Mouse (Mus musculus): ENCODE results near the gene Zfp821. TPM values are rescaled to one million over a fixed set of nuclear protein-coding genes. Genes with fewer than 3 reads are reported as not detected.

Zfp821 gene
- polyA plus RNA-seq, 1 experiment from 2014 or later, result 22.4 TPM

DNA sequence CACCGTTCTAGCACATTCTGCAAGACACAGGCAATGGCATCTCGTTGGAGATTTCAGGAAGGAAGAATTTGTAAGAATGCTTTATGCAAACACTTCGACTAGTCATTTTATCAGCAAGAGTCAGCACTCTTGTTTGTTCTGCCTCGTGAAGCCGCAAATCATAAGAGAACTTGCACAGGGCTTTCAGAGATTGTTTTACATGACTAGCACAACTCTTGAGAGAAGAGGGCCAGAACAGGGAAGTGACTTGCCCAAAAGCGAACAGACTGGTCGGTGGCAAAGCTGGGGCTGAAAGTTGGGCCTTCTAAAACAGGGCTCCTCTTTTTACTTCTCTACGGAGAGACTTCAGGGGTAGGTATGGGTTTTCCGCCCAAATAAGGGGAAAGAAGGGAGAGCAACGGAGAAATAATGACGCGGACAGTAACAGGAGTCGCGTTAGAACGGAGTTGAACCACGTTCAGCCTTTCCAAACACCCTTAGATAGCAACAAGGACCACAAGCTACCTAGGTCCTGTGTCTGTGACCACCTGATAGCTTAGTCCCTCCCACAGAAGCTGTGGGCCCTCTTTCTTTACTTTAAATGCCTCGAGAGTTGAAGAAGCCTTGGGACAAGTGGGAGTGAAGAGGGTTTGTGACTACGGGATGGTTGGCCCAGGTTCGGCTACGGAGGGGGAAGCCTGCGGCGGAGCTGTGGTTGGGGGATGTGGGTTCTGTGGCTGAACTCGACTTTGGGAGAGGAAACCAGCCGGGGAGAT lies 604 bp upstream of the Zfp821 start:
- peak overlapping the region; percentile 62 for H3K27ac ChIP-seq (replicated peaks; ENCODE audit: low read depth, low read length)
- ATAC-seq (ENCODE audit: low read depth), result no peak; the same call in 1 of the 2 replicates
- H3K4me2 ChIP-seq (ENCODE audit: low read depth, low read length), result peak overlapping the region; percentile 85
- H3K36me3 ChIP-seq (ENCODE audit: control insufficient read depth, insufficient read depth, low read length), result peaks cover 22% of the 10 kb centered on the region
- H3K4me3 ChIP-seq (ENCODE audit: low read depth, low read length), result peak overlapping the region; percentile 95
- peaks cover 11% of the 10 kb centered on the region for H3K4me1 ChIP-seq (ENCODE audit: control insufficient read depth, insufficient read depth, low read length)
- DNase-seq (ENCODE audit: low spot score), result no peak
- H3K9ac ChIP-seq (ENCODE audit: low read depth, low read length), result peak overlapping the region; percentile 99
- H3K27me3 ChIP-seq (replicated peaks; ENCODE audit: control insufficient read depth, insufficient read depth, low read length), result no peaks in the 10 kb centered on the region
- H3K9me3 ChIP-seq (ENCODE audit: control insufficient read depth, low read length), result no peaks in the 10 kb centered on the region
- WGBS, result 10% methylated on average over 24 of the region's 24 CpGs

DNA sequence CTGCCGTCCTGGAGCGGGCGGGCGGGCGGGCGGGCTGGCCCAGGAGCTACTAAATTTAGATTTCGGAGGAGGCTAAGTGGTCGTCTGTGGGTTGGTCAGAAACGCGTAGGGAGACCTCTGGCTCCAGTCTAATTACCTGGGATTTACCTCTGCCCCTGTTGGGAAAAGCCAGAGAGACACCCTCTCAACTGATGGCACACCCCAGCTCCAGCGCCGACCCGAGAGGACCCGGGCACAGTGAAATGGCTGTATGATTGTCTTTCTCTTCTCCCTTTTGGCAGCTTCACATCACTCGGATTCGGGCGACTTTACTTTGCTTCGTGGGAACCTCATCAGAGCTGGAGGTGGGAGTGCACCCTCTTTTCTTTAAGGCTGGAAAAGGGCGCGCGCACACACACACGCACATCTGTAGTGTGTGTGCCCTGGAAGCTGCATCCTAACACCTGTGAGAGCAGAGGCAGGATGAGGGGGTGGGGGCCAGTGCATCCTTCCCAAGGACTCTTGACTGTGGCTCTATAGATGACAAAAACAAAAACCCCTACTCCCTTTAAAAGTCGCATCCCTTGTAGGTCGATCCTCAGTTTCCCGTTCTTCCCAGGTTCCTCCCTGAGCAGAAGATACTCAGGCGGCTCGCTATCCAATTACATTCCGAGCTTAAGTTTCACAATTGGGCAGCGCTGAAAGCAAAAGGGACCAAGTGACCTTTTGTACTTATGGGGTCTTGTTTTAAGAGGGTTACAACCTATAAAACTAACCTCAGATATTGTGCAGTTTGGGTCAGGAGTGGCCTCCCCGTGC lies 929 bp downstream of the Zfp821 start:
- H3K9ac ChIP-seq (ENCODE audit: low read depth, low read length), result peak overlapping the region; percentile 99
- peak overlapping the region; percentile 85 for H3K4me2 ChIP-seq (ENCODE audit: low read depth, low read length)
- WGBS, result under 1% methylated on average over 24 of the region's 30 CpGs
- ATAC-seq (ENCODE audit: low read depth), result peak; percentile 36
- H3K4me1 ChIP-seq (ENCODE audit: control insufficient read depth, insufficient read depth, low read length), result peaks cover 11% of the 10 kb centered on the region
- H3K27ac ChIP-seq (replicated peaks; ENCODE audit: low read depth, low read length), result peak overlapping the region; percentile 97
- H3K4me3 ChIP-seq (ENCODE audit: low read depth, low read length), result peak overlapping the region; percentile 95
- no peaks in the 10 kb centered on the region for H3K9me3 ChIP-seq (ENCODE audit: control insufficient read depth, low read length)
- peaks cover 37% of the 10 kb centered on the region for H3K36me3 ChIP-seq (ENCODE audit: control insufficient read depth, insufficient read depth, low read length)
- H3K27me3 ChIP-seq (replicated peaks; ENCODE audit: control insufficient read depth, insufficient read depth, low read length), result no peaks in the 10 kb centered on the region
- no peak for DNase-seq (ENCODE audit: low spot score)

DNA sequence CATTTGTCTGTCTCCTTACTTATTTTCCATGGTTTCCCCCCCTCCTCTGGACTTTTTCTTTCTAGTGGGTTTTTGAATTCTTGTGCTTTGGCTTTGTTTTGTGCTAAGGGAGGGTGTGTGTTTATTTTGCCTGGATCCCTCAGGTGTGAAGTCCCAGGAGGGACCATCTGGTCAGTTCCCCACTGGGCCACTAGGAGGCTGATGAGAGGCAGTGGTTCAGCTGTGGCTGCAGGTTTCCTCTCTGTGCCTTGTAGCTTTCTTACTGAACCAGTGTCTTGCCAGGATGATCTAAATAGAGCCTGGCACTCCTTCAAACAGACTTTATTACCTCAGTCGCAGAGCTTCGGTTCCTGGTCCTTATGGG lies 1.5 kb downstream of the Zfp821 start:
- ATAC-seq (ENCODE audit: low read depth), result peak; percentile 42
- WGBS, result 18% methylated on average over 2 of the region's 2 CpGs
- Histone ChIP-seq H3K4me1 (ENCODE audit: control insufficient read depth, insufficient read depth, low read length) (peaks cover 11% of the 10 kb centered on the region), H3K27me3 (replicated peaks; ENCODE audit: control insufficient read depth, insufficient read depth, low read length) (no peaks in the 10 kb centered on the region), H3K4me3 (ENCODE audit: low read depth, low read length) (peak overlapping the region; percentile 95), H3K36me3 (ENCODE audit: control insufficient read depth, insufficient read depth, low read length) (peaks cover 43% of the 10 kb centered on the region), H3K9ac (ENCODE audit: low read depth, low read length) (peak overlapping the region; percentile 99), H3K9me3 (ENCODE audit: control insufficient read depth, low read length) (no peaks in the 10 kb centered on the region), H3K27ac (replicated peaks; ENCODE audit: low read depth, low read length) (no peak overlapping the region), H3K4me2 (ENCODE audit: low read depth, low read length) (peak overlapping the region; percentile 85)
- DNase-seq (ENCODE audit: low spot score), result peak; percentile 74

DNA sequence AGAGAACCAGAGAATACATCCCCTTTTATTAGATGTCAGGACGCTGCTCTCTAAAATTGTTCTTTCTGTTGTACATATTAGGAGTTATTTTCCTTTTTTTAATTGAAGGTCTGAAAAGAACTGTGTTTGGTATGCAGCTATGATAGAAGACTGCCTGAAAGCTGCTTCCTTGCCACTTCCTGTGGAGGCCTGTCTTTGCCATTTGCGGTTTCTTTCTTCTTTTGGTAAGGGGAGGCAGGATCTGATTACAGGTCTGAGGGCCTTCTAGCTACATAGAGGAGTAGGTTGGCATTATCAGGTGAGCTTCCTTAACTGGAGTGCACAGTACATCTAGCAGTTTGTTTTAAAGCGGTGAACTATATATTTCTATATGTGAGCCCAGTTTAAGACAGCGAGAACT lies 2.6 kb downstream of the Zfp821 start:
- no peak overlapping the region for H3K9ac ChIP-seq (ENCODE audit: low read depth, low read length)
- DNase-seq (ENCODE audit: low spot score), result no peak
- 89% methylated on average over 4 of the region's 4 CpGs for WGBS
- no peak overlapping the region for H3K4me3 ChIP-seq (ENCODE audit: low read depth, low read length)
- H3K9me3 ChIP-seq (ENCODE audit: control insufficient read depth, low read length), result no peaks in the 10 kb centered on the region
- no peak overlapping the region for H3K4me2 ChIP-seq (ENCODE audit: low read depth, low read length)
- ATAC-seq (ENCODE audit: low read depth), result no peak
- H3K36me3 ChIP-seq (ENCODE audit: control insufficient read depth, insufficient read depth, low read length), result peaks cover 54% of the 10 kb centered on the region
- H3K27ac ChIP-seq (replicated peaks; ENCODE audit: low read depth, low read length), result no peak overlapping the region
- peaks cover 11% of the 10 kb centered on the region for H3K4me1 ChIP-seq (ENCODE audit: control insufficient read depth, insufficient read depth, low read length)
- no peaks in the 10 kb centered on the region for H3K27me3 ChIP-seq (replicated peaks; ENCODE audit: control insufficient read depth, insufficient read depth, low read length)

DNA sequence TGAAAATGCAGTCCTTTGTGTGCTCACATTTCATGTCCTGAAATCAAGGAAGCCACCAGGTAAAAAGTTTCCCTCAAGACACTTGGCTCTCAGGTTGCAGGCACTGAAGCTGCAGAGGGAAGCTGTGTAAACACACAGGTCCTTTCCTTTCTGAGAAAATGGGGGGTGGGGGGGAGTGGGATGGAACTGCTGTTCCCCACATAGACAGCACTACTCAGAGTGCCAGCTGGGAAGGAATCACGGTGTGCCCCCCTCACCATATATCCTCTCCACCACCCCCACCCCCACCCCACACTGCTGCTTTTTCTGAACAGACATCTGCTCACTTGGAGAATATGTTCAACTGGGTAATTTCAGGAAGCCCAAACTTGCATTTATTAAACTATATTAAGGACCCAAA lies 7.2 kb downstream of the Zfp821 start:
- no peaks in the 10 kb centered on the region for H3K27me3 ChIP-seq (replicated peaks; ENCODE audit: control insufficient read depth, insufficient read depth, low read length)
- H3K4me3 ChIP-seq (ENCODE audit: low read depth, low read length), result no peak overlapping the region
- WGBS, result 89% methylated on average over 1 of the region's 1 CpGs
- DNase-seq (ENCODE audit: low spot score) (no peak), ATAC-seq (ENCODE audit: low read depth) (no peak)
- no peak overlapping the region for H3K4me2 ChIP-seq (ENCODE audit: low read depth, low read length)
- no peak overlapping the region for H3K9ac ChIP-seq (ENCODE audit: low read depth, low read length)
- no peak overlapping the region for H3K27ac ChIP-seq (replicated peaks; ENCODE audit: low read depth, low read length)
- H3K4me1 ChIP-seq (ENCODE audit: control insufficient read depth, insufficient read depth, low read length), result no peaks in the 10 kb centered on the region
- H3K9me3 ChIP-seq (ENCODE audit: control insufficient read depth, low read length), result no peaks in the 10 kb centered on the region
- H3K36me3 ChIP-seq (ENCODE audit: control insufficient read depth, insufficient read depth, low read length), result peaks cover 93% of the 10 kb centered on the region

DNA sequence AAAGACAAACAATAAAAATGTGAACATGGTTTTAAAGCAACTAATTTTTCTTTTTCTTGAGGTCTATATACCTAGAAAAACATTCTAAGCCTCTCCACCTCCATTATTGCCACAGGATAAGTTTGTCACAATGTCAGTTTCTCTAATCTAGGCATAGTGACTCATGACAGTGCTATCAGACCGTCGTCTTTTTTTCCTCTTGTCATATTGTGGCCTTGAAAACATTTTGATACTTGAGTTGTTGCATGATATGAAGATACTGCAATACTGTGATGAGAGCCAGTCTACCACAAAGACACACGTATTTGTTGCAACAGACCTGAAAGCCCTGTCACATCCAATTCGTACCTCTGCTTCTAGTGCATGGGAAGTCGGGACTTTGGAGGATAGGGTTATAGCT lies 9.6 kb downstream of the Zfp821 start:
- Histone ChIP-seq H3K27ac (replicated peaks; ENCODE audit: low read depth, low read length) (no peak overlapping the region), H3K4me3 (ENCODE audit: low read depth, low read length) (no peak overlapping the region), H3K27me3 (replicated peaks; ENCODE audit: control insufficient read depth, insufficient read depth, low read length) (no peaks in the 10 kb centered on the region), H3K4me2 (ENCODE audit: low read depth, low read length) (no peak overlapping the region), H3K36me3 (ENCODE audit: control insufficient read depth, insufficient read depth, low read length) (peaks cover 95% of the 10 kb centered on the region), H3K4me1 (ENCODE audit: control insufficient read depth, insufficient read depth, low read length) (no peaks in the 10 kb centered on the region), H3K9ac (ENCODE audit: low read depth, low read length) (no peak overlapping the region), H3K9me3 (ENCODE audit: control insufficient read depth, low read length) (no peaks in the 10 kb centered on the region)
- WGBS, result 94% methylated on average over 5 of the region's 5 CpGs
- ATAC-seq (ENCODE audit: low read depth), result no peak
- no peak for DNase-seq (ENCODE audit: low spot score)

DNA sequence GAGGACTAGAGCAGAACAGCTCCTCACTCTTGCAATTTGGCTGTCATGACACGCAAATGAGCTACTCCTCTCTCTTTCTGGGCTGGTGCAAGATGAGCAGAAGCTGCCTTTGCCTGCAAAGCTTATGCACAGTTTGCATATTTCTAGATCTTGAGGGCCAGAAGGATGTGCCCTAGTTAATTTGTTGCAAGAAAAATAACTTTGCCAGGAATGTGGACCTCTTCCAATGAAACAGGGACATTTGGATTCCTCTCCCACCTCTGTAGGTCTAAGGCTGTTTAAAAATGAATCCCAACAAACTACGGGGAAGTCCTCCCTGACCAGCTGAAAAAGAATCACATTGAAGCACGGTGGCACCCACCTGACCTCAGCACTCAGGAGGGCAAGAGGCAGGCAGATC lies 19.8 kb downstream of the Zfp821 start:
- DNase-seq (ENCODE audit: low spot score) (no peak), ATAC-seq (ENCODE audit: low read depth) (no peak)
- H3K9me3 ChIP-seq (ENCODE audit: control insufficient read depth, low read length), result no peaks in the 10 kb centered on the region
- no peak overlapping the region for H3K27ac ChIP-seq (replicated peaks; ENCODE audit: low read depth, low read length)
- 87% methylated on average over 3 of the region's 3 CpGs for WGBS
- no peak overlapping the region for H3K4me3 ChIP-seq (ENCODE audit: low read depth, low read length)
- peaks cover 92% of the 10 kb centered on the region for H3K36me3 ChIP-seq (ENCODE audit: control insufficient read depth, insufficient read depth, low read length)
- no peaks in the 10 kb centered on the region for H3K4me1 ChIP-seq (ENCODE audit: control insufficient read depth, insufficient read depth, low read length)
- H3K9ac ChIP-seq (ENCODE audit: low read depth, low read length), result no peak overlapping the region
- H3K4me2 ChIP-seq (ENCODE audit: low read depth, low read length), result no peak overlapping the region
- H3K27me3 ChIP-seq (replicated peaks; ENCODE audit: control insufficient read depth, insufficient read depth, low read length), result no peaks in the 10 kb centered on the region

DNA sequence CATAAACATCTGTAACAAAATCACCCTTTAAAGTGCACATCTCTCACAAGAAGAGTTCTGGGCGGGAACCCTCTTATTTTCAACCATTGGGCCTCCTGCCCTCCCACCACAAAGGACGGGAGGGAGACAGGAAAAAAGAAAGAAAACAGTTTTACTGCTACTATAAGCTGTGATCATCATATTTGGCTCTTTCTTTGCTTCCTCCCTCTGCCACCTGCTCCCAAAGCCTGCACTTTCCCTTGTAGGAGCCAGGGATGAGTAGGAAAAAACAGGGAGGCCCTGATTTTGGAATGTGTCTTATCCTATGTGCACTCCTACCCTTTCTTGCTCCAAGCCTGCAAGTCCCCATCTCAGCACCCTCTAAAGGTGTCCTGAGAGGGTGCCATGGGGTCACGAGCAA lies 25.7 kb downstream of the Zfp821 start:
- WGBS, result 79% methylated on average over 3 of the region's 3 CpGs
- H3K27ac ChIP-seq (replicated peaks; ENCODE audit: low read depth, low read length), result no peak overlapping the region
- ATAC-seq (ENCODE audit: low read depth) (no peak), DNase-seq (ENCODE audit: low spot score) (no peak)
- H3K4me1 ChIP-seq (ENCODE audit: control insufficient read depth, insufficient read depth, low read length), result peaks cover 4% of the 10 kb centered on the region
- no peak overlapping the region for H3K4me3 ChIP-seq (ENCODE audit: low read depth, low read length)
- peaks cover 78% of the 10 kb centered on the region for H3K36me3 ChIP-seq (ENCODE audit: control insufficient read depth, insufficient read depth, low read length)
- no peaks in the 10 kb centered on the region for H3K27me3 ChIP-seq (replicated peaks; ENCODE audit: control insufficient read depth, insufficient read depth, low read length)
- H3K4me2 ChIP-seq (ENCODE audit: low read depth, low read length), result no peak overlapping the region
- no peaks in the 10 kb centered on the region for H3K9me3 ChIP-seq (ENCODE audit: control insufficient read depth, low read length)
- no peak overlapping the region for H3K9ac ChIP-seq (ENCODE audit: low read depth, low read length)
